Mouse (Mus musculus) skeletal muscle tissue, adult 2 months (tissue): ENCODE results near the gene Plcd3.

Experiments used
- DNase-seq: peaks from one replicate; pipeline ENCODE4 v3.0.0-alpha.2; 2012; ENCODE audit warnings: low read depth, low spot score

Gene Plcd3

DNA sequence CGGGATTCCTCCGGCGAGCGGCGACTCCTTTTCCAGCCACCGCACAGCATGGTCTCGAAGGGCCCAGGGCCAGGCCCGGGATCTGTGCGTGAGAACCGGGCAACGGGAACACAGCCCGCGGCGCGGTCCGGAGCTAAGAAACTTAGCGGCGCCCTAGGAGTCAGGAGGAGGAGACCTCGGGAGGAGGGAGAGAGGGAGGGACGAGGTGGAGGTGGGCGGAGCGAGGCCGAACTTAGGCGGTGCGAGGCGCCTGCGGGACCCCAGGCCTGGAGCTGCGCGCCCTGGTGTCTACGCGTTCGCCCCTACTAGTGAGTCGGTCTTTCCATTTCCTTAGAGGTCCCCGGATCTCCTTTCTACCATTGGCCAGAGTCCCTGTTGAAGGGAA, at the start of gene Plcd3, which contains the start of gene Acbd4:
Gene Plcd3 (minus strand): TSS at position 178 of the 385 bp plus-strand sequence.
Gene Acbd4 (plus strand): TSS at position 202 of the 385 bp plus-strand sequence.
- DNase-seq: peak; percentile 79

DNA sequence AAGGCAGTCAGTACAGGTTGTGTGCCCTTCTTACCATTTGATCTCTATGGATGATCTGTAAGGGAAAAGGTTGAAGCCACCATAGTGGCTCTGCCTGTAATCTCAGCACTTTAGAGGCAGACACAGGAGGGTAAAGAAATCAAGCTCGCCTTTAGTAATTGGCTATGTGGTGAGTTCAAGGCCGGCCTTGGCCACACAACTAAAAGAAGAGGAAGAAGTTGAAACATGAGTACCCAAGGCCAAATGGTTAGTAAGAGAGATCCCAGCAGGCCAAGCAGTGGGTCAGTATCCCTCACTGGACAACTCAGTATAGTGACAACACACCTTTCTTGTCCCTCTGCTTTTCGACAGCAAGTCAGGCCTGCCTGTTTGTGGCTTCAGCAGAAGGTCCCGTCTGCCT, 48.3 kb upstream of the Plcd3 start:
- no peak for DNase-seq

DNA sequence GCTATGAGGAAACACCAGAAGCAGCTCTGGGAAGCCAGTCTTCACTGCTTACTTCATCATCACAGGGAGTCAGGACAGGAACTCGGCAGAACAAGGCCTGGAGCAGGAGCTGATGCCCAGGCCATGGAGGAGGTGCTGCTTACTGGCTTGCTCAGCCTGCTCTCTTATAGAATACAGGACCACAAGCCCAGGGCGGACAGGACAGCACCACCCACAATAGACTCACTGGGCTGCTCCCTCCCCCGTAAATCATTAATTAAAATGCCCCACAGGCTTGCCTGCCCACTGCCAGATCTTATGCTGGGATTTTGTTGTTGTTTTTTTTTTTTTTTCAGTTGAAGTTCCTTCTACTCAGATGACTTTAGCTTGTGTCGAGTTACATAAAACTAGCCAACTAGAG, 46.3 kb upstream of the Plcd3 start:
- no peak for DNase-seq

DNA sequence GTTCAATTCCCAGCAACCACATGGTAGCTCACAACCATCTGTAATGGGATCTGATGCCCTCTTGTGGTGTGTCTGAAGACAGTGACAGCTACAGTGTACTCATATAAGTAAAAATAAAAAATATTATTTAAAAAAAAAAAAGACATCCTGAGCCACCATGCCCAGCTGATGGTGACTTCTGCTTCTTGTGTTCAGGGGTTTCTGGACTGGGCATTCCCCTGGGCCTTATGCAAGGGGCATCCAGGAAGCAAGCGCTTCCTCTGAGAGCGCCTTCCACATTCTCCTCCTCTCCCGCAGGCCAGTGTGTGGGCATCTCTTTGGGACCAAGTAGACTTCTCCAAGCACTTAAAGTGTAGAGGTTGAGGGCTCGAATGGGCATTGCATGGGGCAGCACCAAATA, 44.9 kb upstream of the Plcd3 start:
- no peak for DNase-seq

DNA sequence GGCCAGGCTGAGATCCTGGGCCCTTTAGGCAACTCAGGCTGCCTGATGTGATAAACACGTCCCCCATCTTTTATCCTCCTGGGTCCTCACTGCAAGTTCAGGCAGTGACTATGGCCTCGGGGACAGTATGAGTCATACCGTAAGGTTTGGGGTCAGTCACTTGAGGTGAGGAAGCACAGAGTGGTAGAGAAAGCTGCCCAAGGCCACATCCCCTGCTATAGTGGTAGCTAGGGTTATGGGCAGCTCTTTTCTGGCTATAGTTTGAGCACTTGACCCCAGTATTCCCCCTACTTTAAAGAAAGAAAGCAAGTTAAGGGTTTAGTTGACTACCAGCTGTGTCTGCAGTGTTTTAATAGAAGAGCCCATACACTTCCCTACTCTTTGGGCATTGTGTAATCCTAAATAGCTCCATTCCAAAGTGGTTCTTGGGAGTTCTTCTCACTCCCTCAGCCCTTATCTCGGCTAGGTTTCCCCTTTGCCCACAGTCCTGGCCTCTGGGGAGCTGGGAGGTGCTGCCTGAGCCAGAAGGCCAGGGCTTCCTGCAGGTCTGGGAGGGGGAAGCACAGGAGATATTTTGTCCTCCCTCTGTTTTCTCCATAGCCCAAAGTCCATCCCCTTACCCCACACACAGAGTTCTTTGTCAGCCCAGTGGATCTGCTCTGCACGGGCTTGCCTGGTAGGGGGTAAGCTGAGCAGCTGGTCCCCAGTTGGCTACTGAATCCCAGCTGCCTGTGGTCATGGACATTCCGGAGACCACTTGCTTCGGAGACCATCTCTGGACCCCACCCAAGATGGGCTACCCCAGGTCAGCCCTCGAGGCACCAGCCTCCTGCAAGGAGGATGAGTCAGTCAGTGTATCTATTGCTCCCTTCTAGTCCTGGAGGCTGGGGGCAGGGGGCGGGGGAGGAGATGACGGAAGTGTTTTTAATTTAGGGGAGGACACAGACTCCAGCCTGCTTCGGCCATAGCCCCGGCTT, 43.1 kb upstream of the Plcd3 start:
- DNase-seq: no peak

DNA sequence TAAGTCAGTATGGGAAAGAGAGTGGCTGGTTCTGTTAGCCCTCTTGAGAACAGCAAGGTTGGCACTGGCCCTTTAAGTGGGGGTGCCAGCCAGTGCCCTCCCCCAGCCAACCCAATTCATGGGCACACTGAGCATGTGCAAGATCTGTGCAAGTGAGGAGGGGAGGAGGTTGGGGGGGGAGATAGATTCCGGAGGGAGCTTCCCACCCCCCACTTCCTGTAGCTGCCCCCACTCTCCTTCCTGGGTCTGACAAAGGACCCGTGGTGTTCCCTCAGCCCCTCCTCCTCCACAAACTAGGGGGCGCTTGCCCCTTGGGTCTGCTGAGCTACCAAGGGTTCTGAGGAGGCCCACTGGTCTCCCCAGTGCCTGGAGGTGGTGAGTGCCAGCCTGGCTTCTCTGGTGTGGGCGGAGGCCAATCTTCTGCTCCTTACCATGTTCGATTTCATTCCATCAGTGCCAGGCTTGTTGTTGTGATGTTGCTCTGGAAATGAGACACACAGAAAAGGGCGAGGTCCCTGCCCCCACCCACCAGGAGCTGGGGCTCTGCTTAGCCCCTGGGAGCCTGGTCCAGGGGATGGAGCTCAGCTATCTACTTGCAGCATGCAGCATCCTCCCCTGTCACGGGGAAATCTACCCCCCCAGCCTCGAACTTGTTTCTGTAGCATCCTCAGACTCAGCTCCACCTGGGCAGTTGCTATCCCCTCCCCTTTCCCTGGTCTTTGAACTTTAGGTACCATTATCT, 41.2 kb upstream of the Plcd3 start:
- DNase-seq: peak; percentile 72

DNA sequence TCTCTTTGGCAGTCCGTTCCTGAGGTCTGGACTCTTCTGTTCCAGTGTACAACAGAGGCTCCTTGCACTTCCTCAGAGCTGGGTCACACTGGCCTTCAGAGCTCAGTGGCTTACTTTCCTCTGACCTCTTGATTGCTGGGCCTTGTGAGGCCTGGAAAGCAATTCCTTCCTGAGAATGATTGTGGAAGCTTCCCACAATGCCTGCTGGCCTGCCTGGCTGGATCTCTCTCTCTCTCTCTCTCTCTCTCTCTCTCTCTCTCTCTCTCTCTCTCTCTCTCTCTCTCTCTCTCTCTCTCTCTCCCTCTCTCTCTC, 40.4 kb upstream of the Plcd3 start:
- no peak for DNase-seq

DNA sequence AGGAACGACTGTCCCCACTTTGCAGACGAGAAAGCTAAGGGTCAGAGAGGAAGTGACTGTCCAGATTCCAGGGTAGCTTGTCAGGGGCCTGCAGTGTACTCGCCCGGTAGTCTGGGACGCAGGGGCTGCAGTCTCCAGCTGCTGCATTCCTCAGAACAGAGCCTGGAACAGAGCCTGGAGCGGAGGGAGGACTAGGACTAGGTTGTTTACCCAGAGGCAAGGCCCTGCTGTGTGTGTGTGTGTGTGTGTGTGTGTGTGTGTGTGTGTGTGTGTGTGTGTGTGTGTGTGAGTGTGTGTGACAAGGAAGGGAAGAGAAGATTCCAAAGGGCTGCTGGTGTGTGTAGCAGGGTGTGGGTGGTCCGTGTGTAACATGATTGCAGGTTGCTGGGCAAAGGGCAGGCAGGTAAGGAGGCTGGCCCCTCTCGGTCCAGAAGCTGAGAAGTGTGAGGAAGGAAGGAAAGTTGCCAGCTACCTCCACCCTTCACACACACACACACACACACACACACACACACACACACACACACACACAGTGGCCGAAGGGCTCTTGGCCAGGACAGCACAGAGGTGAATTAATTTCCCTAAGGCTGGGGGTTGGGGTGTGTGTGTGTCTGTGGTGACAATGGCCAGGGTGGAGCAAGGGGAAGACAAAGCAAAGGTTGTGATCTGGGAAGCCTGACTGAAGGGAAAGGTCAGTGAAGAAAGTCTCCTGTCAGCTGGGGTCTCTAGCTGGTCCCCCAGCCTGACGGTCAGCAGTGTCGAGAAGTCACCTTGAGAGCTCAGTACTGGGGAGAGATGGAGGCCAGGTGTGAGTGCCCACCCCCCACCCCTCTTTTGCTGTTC, 39.9 kb upstream of the Plcd3 start:
- DNase-seq: no peak

DNA sequence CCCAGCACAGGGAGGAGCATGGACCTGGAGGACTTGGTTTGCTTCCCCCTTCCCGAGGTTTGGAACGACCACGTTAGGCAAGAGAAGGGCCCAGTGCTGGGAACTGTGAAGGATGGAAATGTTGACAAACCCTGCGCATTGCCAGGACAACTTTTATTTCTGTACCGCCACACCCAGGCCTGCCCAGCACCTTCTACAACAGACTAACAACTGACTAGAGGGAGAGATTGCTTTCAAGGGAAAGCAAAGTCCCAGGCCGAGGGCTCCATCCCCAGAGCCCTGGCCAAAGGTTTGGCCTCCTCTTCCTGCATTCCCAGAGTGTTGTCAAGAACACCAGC, 39.3 kb upstream of the Plcd3 start:
- no peak for DNase-seq

DNA sequence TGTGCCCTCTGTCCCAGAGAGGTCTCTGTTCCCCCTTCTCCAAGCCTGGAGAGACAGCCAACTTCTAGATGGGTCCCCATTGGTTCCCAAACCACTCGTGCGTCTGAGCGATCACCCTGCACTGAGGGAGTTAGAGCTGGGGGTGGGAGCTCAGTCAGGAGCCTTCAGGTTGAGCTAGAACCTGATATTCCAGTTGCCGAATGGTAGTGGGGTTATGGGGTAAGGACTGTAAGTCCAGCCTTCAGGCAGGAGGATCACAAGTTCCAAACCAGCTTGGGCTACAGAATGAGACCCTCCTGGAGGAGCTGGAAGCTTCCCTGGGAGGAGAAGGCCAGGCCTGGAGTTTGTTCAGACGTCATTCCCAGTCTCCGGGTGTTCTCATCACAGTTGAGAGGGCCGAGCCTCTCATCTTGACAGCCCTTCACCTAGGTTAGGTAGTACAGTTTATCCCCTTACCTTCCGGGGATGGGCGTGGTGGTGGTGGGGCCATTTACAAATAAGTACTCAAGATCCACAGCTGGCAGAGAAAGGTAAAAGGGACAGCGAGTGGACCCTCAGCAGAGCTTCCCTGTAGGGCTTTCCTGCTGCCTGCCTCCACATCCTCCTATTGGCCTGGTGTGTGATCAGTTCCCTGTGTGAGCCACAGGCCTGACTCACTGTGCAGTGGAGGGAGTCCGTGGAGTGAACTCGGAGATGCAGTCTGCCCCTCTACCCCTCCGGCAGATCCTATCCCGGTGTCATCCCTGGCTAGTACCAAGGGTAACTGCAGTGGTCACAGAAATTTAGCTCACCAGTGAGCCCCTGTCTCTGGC, 38.7 kb upstream of the Plcd3 start:
- no peak for DNase-seq

DNA sequence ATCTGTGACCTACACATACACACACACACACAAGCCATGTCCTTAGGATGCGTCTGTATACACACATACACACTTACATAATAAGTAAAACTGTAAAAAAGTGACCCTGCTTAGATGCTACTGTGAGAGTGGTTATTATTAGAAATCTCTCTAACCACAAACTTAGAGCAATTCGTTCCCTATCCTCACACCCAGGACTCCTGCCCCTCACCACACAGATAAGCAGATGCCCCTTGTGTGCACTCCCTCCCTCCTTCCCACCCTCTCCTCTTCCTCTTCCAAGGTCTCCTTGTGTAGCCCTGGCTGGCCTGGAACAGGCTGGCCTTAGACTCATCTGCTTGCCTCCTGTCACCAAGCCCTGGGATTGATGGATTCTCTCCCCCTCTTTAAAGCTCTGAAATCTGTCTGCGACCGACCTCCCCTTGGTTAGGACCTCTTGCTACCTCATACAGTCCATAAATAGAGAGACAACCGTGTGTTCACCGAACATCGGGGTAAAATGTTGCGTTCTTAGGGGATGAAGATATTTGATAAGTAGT, 34.6 kb upstream of the Plcd3 start:
- no peak for DNase-seq

DNA sequence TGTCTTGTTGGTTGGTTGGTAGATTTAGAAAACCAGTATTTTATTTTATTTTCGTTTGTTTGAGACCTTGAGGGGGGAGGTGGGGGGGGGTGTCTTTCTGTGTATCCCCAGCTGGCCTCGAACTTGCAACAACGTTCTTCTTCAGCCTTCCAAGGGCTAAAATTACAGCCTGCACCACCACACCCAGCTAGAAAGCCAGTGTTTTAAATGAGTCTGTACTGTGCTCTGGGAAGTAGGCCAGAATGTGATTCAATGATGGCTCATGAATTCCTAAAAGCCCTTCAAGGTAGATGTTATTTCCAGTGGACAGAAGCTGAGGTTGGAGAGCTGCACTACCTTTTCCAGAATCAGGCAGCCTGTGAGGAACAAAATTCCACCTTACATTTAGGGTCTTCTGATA, 32.8 kb upstream of the Plcd3 start:
- DNase-seq: no peak

DNA sequence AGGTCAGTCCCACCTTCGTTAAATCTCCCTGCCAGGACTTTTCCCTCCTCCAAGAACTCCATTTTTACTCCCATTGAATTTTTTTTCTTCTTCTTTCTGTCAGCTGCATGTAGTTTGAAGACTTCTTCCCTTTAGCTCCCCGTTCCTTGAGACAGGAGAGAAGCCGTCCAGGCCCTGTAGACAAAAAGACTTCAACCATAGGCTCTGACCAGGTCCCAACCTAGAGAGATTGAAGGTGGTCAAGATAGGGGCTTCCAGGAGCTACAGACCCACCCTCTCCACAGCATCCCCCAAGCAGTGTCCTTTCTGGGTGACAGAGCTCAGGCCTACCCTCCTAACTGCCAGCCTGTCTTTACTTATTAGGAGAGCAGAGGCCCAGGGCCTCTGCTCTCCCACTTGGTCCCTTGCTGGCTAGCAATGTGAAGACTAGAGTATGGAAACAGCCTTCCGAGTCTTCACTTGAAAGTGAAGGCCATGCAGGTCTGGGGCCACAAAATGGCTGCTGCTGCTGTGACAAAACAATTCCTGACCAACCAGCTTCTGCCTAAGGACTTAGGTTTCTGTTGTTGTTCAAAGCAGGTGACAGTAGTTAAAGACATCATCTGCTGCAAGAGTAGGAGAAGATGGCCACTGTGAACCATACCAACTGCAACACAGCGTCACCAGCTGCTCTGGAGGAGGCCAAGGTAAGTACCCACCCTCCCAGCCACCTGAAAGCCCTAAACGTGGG, 32.2 kb upstream of the Plcd3 start:
- DNase-seq: no peak

DNA sequence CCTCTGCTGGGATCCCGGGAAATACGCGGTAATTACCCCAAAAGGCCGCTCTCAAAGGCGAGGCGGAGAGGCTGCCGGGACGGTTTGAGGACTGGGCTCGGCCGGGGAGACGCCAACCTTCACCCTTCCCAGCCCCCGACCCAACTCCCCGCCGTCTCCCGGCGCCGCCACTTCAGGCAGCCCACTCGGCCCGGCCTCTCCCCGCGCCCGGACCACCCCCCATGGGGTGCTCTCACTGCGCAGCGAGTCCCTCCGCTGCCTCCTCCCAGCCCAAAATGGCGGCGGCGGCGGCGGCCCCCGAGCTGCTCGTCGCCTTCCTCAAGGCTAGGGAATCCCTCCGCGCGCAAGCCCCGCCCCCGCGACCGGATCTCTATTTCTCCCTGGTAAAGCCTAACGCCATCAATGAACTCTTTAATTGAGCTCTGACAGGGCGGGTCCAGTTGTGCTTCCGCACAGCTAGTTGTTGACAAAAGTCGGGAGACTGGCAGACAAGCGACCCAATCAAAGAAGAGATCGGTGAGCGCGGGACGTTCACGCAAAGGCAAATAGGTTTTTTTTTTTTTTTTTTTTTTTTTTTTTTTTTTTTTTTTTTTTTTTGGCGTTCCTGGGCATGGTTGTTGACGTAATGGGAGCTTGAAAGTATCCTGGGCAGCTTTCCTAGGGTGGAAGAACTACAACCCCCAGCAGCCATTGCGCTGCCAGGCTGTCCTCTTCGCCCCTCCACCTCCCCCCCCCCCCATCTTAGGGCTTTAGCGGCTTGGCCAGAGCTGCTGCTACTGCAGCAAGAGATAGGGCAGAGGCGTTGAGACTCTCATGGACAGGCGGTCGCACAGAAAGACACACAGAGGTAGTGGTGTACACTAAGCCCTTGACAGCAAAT, 31.4 kb upstream of the Plcd3 start:
- peak; percentile 100 for DNase-seq

DNA sequence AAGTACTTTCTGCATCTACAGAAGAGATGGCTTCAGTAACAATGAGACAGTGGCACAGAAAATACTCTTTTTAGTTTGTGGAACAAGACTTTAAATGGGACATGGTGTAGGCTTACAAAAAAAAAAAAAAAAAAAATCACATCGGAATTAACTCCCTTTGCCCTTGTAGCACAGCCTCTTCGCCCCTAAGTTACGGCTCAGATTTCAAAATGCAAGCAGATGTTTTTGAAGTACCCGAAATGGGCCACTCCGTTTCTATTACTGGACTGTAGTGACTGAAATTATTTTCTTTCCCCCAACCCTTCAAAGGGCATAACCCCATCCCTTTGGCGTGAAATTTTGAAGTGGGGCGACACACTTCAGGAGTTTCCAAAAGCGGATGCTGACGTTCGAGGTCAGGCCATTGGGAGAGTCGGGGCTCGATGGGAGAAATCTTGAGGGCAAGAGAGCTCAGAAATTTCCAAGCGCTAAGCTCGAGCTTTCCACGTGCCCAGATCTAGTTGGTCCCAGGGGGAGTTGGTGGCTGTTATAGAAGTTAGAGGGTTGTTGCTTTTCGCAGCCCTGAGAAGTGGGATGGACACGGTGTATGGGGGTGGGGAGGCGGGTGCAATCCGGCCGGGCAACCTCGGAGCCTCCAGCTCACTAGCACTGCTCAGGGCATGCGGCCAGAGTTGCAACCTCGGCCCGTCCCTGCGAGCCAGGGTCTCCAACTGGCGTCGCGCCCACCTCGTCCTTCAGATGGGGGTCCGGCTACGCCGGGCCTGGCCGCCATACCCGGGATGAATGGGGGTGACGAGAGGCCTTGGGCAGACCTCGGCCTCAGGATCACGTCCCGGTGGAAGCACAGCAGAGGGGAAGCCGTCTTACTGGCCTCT, 30.5 kb upstream of the Plcd3 start, which contains the start of gene Hexim2:
Gene Hexim2 (plus strand): TSS at position 729 of the 875 bp plus-strand sequence.
- peak; percentile 60 for DNase-seq

DNA sequence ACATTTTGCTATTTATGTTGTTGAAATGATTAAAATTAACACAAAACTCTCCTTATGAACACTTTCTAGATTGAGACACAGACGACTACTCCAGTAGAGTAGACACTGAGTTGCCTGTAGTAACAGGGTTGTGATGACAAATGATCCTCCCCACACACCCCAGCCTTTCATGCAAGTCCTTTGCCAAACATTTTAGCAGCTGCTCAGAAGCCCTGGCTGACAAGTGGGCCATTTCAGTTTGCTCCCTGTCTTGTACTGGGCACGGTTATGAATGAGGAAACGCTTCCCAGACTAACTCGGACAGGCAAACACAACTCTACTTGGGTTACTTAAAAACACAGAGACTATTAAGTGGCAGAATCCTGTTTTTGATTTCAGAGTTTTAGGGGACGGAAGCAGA, 18.9 kb upstream of the Plcd3 start:
- peak; percentile 69 for DNase-seq

DNA sequence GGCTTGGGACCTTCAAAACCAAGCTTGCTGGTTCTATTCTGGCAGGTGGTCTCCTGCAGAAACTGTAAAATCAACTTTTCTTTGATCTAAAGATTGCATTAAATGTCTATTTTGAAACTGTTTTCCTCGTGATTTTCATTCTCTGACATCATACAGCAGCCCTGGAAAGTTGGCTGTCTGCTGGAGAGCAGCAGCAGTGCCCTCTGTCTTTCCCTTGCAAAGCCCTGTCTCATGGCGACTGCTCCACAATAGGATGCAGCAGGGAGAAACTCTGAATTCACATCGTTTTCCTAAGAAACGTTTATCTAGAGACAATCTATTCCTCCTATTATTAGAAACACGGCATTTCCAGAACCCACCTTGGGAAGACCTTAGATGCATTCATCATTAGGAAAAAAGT, 18.2 kb upstream of the Plcd3 start:
- DNase-seq: no peak

DNA sequence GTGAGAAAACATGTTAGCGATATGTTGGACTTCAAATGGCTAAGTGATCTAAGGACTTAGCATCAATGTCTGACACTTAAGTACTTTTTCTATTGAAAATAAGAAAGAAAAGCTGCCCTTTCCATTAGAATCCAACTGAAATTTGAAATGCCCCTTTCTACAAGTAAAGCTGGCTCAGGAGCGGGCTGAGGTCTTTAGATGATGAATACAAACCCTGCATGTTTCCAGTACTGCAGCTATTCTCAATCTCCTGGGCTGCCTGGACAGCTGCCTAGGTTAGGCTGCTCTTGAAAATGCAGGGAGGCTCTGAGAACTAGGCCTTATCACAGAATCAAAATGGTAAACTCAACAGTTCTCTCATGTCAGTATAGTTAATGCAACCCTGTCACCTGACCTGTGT, 17.4 kb upstream of the Plcd3 start:
- DNase-seq: no peak
